Mouse (Mus musculus): ENCODE results near the gene Lgmn.

- no peak for TF ChIP-seq FLI1 (IDR thresholded peaks at IDR 0.05; ENCODE audit: low read length)
- TF ChIP-seq GATA1 (IDR thresholded peaks at IDR 0.05; ENCODE audit: borderline replicate concordance, low read length) = no peak
These were observed 3.0 kb upstream of the Lgmn start for GRCm38 (mm10) chr12:102442639-102443038.
